Mouse (Mus musculus) myocyte (in vitro differentiated cells): ENCODE data around the gene Runx2. TPM values are rescaled to one million over a fixed set of nuclear protein-coding genes. Genes with fewer than 3 reads are reported as not detected.

ENCODE experiments used
- H3K27me3 ChIP-seq: one replicate; pipeline ENCODE4 v1.6.1; 2011; ENCODE audit not compliant: control insufficient read depth, insufficient read depth, insufficient read length
- H3K36me3 ChIP-seq: one replicate; pipeline ENCODE4 v1.6.1; 2011; ENCODE audit not compliant: control insufficient read depth, insufficient read depth
- H3K4me2 ChIP-seq: one replicate; pipeline ENCODE4 v1.6.1; 2011; ENCODE audit warnings: low read depth, control low read depth
- H3K4me3 ChIP-seq: one replicate; pipeline ENCODE4 v1.5.1; 2011; ENCODE audit warnings: mild to moderate bottlenecking, control low read depth, moderate library complexity
- H3K79me2 ChIP-seq: one replicate; pipeline ENCODE4 v1.6.1; 2011; ENCODE audit not compliant: control insufficient read depth, insufficient read depth
- H3ac ChIP-seq: one replicate; pipeline ENCODE4 v1.6.1; 2011; ENCODE audit not compliant: control insufficient read depth, insufficient read length
- CEBPB ChIP-seq: IDR thresholded peaks from 2 replicates; pipeline ENCODE4 v1.6.1; 2011; ENCODE audit warnings: mild to moderate bottlenecking, moderate library complexity; ENCODE audit not compliant: poor library complexity, insufficient read depth, severe bottlenecking
- E2F4 ChIP-seq: IDR thresholded peaks from one replicate; pipeline ENCODE4 v1.6.1; 2011; ENCODE audit warnings: mild to moderate bottlenecking, control low read depth, moderate library complexity; ENCODE audit not compliant: insufficient read depth
- MAX ChIP-seq: IDR thresholded peaks from one replicate; pipeline ENCODE4 v1.6.1; 2011; ENCODE audit warnings: low read depth, mild to moderate bottlenecking, control low read depth
- MYOD1 ChIP-seq, 3 experiments: IDR thresholded peaks; one replicate each; pipeline ENCODE4 v1.6.1; 2011; ENCODE audit warnings: control low read depth in 2 of 3, low read depth in 2 of 3, mild to moderate bottlenecking in 2 of 3, moderate library complexity in 1 of 3; ENCODE audit not compliant: insufficient read length in 2 of 3, control insufficient read depth in 1 of 3
- MYOG ChIP-seq, 3 experiments: IDR thresholded peaks; one replicate each; pipeline ENCODE4 v1.6.1; 2011; ENCODE audit warnings: control low read depth in 2 of 3, low read depth in 2 of 3, mild to moderate bottlenecking in 2 of 3; ENCODE audit not compliant: insufficient read length in 2 of 3, control insufficient read depth in 1 of 3, insufficient read depth in 1 of 3
- POLR2A ChIP-seq: IDR thresholded peaks from one replicate; pipeline ENCODE4 v1.6.1; 2011; ENCODE audit warnings: low read depth, mild to moderate bottlenecking, control low read depth, moderate library complexity; ENCODE audit not compliant: insufficient read length
- POLR2AphosphoS2 ChIP-seq: IDR thresholded peaks from one replicate; pipeline ENCODE4 v1.6.1; 2011; ENCODE audit warnings: low read depth, control low read depth; ENCODE audit not compliant: insufficient read length
- REST ChIP-seq: IDR thresholded peaks from one replicate; pipeline ENCODE4 v1.6.1; 2011; ENCODE audit warnings: mild to moderate bottlenecking, control low read depth, moderate library complexity; ENCODE audit not compliant: insufficient read depth, insufficient read length
- SRF ChIP-seq: IDR thresholded peaks from one replicate; pipeline ENCODE4 v1.6.1; 2011; ENCODE audit warnings: low read depth; ENCODE audit not compliant: control insufficient read depth, insufficient read length
- TCF12 ChIP-seq: IDR thresholded peaks from one replicate; pipeline ENCODE4 v1.6.1; 2011; ENCODE audit warnings: mild to moderate bottlenecking, control low read depth; ENCODE audit not compliant: poor library complexity, insufficient read depth, severe bottlenecking
- TCF3 ChIP-seq: IDR thresholded peaks from one replicate; pipeline ENCODE4 v1.6.1; 2011; ENCODE audit warnings: low read depth, control low read depth; ENCODE audit not compliant: insufficient read length
- USF1 ChIP-seq: IDR thresholded peaks from one replicate; pipeline ENCODE4 v1.6.1; 2011; ENCODE audit warnings: low read depth, mild to moderate bottlenecking, control low read depth, moderate library complexity
- polyA plus RNA-seq: library from polyadenylated mRNA; unstranded; fragments of >200 nt; fragmentation: generic; extraction: Trizol; gene quantifications from one replicate; pipeline ENCODE4 v1.2.1, GENCODE M21; 2012; ENCODE audit warnings: missing spikeins

Gene Runx2
- polyA plus RNA-seq, 1 experiment = 6.7 TPM

- H3K79me2 ChIP-seq = no peaks in the 10 kb centered on the region
- no peak overlapping the region for H3K4me2 ChIP-seq
- H3K4me3 ChIP-seq = no peak overlapping the region
- H3ac ChIP-seq = no peak overlapping the region
- TF ChIP-seq MYOD1 (IDR thresholded peaks at IDR 0.05; ENCODE audit: control insufficient read depth in 1 of 3, insufficient read length in 2 of 3, low read depth in 2 of 3) (no peak), TCF3 (no peak), E2F4 (no peak), POLR2AphosphoS2 (no peak), TCF12 (no peak), MAX (no peak), MYOG (IDR thresholded peaks at IDR 0.05; ENCODE audit: control insufficient read depth in 1 of 3, insufficient read depth in 1 of 3, insufficient read length in 2 of 3, low read depth in 2 of 3) (no peak)
- H3K36me3 ChIP-seq = peaks cover 15% of the 10 kb centered on the region
- no peaks in the 10 kb centered on the region for H3K27me3 ChIP-seq
Observed at GRCm38 (mm10) chr17:44623707-44624106, 190.9 kb downstream of the Runx2 start.

- Histone ChIP-seq H3K79me2 (no peaks in the 10 kb centered on the region), H3K27me3 (no peaks in the 10 kb centered on the region), H3ac (no peak overlapping the region), H3K4me2 (no peak overlapping the region), H3K4me3 (no peak overlapping the region), H3K36me3 (peaks cover 15% of the 10 kb centered on the region)
- TF ChIP-seq MYOD1 (IDR thresholded peaks at IDR 0.05; ENCODE audit: control insufficient read depth in 1 of 3, insufficient read length in 2 of 3, low read depth in 2 of 3) (no peak), CEBPB (no peak), E2F4 (no peak), USF1 (no peak), MYOG (IDR thresholded peaks at IDR 0.05; ENCODE audit: control insufficient read depth in 1 of 3, insufficient read depth in 1 of 3, insufficient read length in 2 of 3, low read depth in 2 of 3) (no peak), POLR2A (no peak), TCF3 (no peak), SRF (no peak), POLR2AphosphoS2 (no peak), TCF12 (no peak), REST (no peak), MAX (no peak)
Observed at GRCm38 (mm10) chr17:44623271-44623670, 191.3 kb downstream of the Runx2 start.

GRCm38 (mm10) chr17:44620456-44620855 is 194.1 kb downstream of the Runx2 start:
- H3K27me3 ChIP-seq = no peaks in the 10 kb centered on the region
- H3K4me3 ChIP-seq = no peak overlapping the region
- no peak overlapping the region for H3K4me2 ChIP-seq
- peaks cover 5% of the 10 kb centered on the region for H3K36me3 ChIP-seq
- H3ac ChIP-seq = no peak overlapping the region
- TF ChIP-seq REST (no peak), CEBPB (no peak), POLR2A (no peak), TCF3 (no peak), MYOD1 (IDR thresholded peaks at IDR 0.05; ENCODE audit: control insufficient read depth in 1 of 3, insufficient read length in 2 of 3, low read depth in 2 of 3) (no peak), MAX (no peak)
- H3K79me2 ChIP-seq = no peaks in the 10 kb centered on the region

GRCm38 (mm10) chr17:44618691-44619090 is 195.9 kb downstream of the Runx2 start:
- Histone ChIP-seq H3K4me2 (peak overlapping the region; percentile 64), H3K36me3 (peaks cover 8% of the 10 kb centered on the region), H3K4me3 (no peak overlapping the region), H3K27me3 (no peaks in the 10 kb centered on the region), H3ac (no peak overlapping the region), H3K79me2 (no peaks in the 10 kb centered on the region)
- TF ChIP-seq REST = no peak
- no peak for TF ChIP-seq USF1
- TF ChIP-seq CEBPB = no peak
- no peak for TF ChIP-seq SRF

GRCm38 (mm10) chr17:44618175-44618574 is 196.4 kb downstream of the Runx2 start:
- H3K27me3 ChIP-seq = no peaks in the 10 kb centered on the region
- peak overlapping the region; percentile 64 for H3K4me2 ChIP-seq
- H3K4me3 ChIP-seq = no peak overlapping the region
- H3K36me3 ChIP-seq = peaks cover 8% of the 10 kb centered on the region
- H3ac ChIP-seq = no peak overlapping the region
- peak; percentile 35 for TF ChIP-seq USF1
- no peak for TF ChIP-seq SRF
- peak in 1 of 3 experiments; percentile 37 for TF ChIP-seq MYOD1 (IDR thresholded peaks at IDR 0.05; ENCODE audit: control insufficient read depth in 1 of 3, insufficient read length in 2 of 3, low read depth in 2 of 3)
- no peaks in the 10 kb centered on the region for H3K79me2 ChIP-seq

- H3K27me3 ChIP-seq = no peaks in the 10 kb centered on the region
- H3K4me2 ChIP-seq = peak overlapping the region; percentile 64
- no peaks in the 10 kb centered on the region for H3K79me2 ChIP-seq
- no peak overlapping the region for H3ac ChIP-seq
- no peak overlapping the region for H3K4me3 ChIP-seq
- TF ChIP-seq USF1 (no peak), POLR2AphosphoS2 (no peak), TCF12 (no peak), CEBPB (no peak), POLR2A (no peak), REST (no peak), E2F4 (no peak), MYOG (IDR thresholded peaks at IDR 0.05; ENCODE audit: control insufficient read depth in 1 of 3, insufficient read depth in 1 of 3, insufficient read length in 2 of 3, low read depth in 2 of 3) (no peak), MYOD1 (IDR thresholded peaks at IDR 0.05; ENCODE audit: control insufficient read depth in 1 of 3, insufficient read length in 2 of 3, low read depth in 2 of 3) (no peak), MAX (no peak)
- peaks cover 8% of the 10 kb centered on the region for H3K36me3 ChIP-seq
Observed at GRCm38 (mm10) chr17:44617741-44618140, 196.9 kb downstream of the Runx2 start.
